Mouse (Mus musculus) G1E (cell line): Measurements from ENCODE around the gene Sntb2.
"Not testable (repeated sequence)": the region's sequence is repeated elsewhere in the genome, so short reads cannot be mapped to it uniquely, and the experiment has no call there.

Source experiments
- CTCF ChIP-seq: IDR thresholded peaks from 2 replicates; pipeline ENCODE4 v1.5.1; 2012; ENCODE audit warnings: low read depth, low read length, inconsistent platforms, mixed read lengths
- GATA1 ChIP-seq: IDR thresholded peaks from 2 replicates; pipeline ENCODE4 v1.6.1; 2012; ENCODE audit warnings: borderline replicate concordance, low read length, inconsistent platforms, mixed read lengths
- GATA2 ChIP-seq: IDR thresholded peaks from 2 replicates; pipeline ENCODE4 v1.6.1; 2012; ENCODE audit warnings: low read depth, low read length, inconsistent platforms, borderline replicate concordance
- POLR2AphosphoS5 ChIP-seq: IDR thresholded peaks from 2 replicates; pipeline ENCODE4 v1.6.1; 2012; ENCODE audit warnings: low read depth, low read length, inconsistent platforms; ENCODE audit not compliant: insufficient replicate concordance
- TAL1 ChIP-seq: conservative IDR thresholded peaks from 2 replicates; pipeline ENCODE4 v1.6.1; 2012; ENCODE audit warnings: low read depth, low read length, inconsistent platforms, mixed read lengths

- TF ChIP-seq CTCF, GATA1, TAL1, GATA2, POLR2AphosphoS5: not testable (repeated sequence)
These were observed 98.1 kb downstream of the Sntb2 start for GRCm38 (mm10) chr8:107033609-107034008.
